Mouse (Mus musculus): ENCODE measurements at regions not wholly inside any gene's neighbourhood (a gene's known extent, or its start where the extent isn't known, plus 50 kb on each side); places are given as distances from the start of the nearest gene placed in this dataset.

DNA sequence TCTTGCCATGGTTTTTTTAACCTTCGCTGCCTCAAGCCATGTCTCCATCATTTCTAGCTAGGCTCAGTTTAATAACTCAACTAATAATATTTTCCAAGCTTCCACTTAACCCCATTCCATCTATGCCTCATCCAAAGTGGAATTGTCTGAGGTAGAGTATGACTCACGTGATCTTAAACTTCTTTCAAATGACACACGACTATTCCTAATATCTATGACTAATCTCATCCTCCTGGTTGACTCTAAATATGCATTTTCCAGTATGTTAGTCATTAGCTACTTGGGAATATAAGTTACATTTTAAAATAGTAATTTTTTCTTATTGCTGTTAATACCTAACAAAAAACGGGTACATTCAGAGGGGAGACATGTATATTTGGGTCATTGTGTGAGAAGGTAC, 524.8 kb upstream of the Pappa start:
- DNase-seq (ENCODE audit: low spot score in 2 of 2) = no peak

DNA sequence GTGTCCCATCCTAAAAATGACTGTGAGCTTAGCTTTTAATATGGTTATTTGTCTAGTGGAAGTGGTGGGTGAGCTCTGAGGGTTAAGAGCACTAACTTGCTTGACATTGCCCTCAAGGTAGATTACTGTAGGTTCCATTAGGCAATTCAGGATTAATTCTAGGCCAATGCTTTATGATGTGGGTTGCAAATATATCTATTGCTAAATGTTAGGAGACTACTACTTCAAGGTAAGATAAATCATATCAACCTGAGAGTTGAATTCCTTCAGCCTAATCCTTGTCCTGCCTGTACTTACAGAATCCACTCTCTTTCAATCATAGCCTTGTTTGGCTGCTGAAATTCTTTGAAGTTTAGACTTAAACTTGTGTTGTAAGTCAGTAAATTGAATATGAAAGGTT, 501.2 kb upstream of the Pappa start:
- DNase-seq (ENCODE audit: low spot score in 2 of 2) = no peak

DNA sequence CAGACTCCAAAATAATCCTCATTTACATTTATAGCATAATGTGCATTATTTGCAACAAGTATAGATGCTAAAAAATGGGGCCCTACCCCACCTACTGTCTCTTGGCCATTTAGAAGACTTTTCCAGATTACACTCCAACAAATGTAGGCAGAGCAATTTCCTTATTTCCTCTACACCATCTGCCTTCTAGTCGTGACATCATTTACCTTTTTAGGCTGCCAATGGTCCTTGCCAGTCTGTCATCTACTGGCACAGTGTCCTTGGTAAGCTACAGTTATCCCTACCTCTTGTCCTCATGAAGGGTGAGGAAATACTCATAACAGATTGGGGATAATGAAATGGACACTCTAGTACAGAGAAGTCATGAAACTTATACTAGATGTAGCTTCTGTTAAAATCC, 491.8 kb upstream of the Pappa start:
- DNase-seq (ENCODE audit: low spot score in 2 of 2) = no peak

DNA sequence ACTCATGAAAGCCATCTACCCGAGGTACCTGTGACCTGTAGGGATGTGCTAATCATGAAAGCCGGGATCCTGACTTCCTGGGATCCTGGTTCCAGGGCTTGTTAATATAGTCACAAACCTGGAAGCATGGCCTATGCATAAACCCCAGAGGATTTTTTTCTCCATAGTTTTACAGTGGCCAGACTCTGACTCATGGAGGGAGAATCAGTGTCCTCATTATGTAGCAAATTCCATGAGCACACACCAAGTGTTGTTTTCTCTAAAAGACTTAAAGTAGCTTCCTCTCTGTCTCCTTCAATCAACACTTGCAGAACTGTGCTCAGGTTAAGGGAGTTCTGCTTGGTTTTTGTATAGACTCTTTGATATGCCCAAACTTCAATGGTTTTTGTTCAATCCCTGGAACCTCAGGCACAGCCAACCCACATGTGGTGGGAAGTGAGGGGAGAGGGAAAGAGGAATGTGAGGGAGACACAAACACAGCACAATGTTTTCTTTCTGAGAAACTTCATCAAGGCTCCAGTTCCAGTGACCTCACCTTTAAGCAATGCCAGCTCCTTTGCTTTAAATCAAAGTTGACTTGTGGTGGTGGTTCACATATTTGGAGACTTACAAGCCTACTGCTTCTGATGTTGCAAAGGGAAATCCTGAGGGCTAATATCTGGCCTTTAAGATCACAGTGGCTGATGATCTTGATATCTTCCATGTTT, 488.6 kb upstream of the Pappa start:
- DNase-seq (ENCODE audit: low spot score in 2 of 2) = no peak

DNA sequence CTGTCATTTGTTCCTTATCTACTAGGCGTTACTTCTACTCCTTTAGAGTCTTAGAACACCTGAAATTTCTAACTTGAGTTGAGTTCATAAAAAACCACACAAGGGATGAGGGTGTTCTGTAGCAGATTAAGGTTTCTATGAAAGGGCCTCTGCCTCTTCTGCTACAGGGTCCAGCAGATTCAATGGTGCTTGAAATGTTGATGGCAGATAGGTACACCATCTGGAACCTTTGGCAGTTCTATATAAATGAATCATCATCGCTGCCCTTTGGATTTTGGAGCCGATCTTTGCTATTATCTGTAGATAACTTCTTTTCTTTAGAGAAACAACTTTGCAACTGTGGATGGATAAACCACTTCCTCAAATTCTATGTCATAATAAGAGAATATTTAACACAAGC, 483.9 kb upstream of the Pappa start:
- no peak for DNase-seq (ENCODE audit: low spot score in 2 of 2)

DNA sequence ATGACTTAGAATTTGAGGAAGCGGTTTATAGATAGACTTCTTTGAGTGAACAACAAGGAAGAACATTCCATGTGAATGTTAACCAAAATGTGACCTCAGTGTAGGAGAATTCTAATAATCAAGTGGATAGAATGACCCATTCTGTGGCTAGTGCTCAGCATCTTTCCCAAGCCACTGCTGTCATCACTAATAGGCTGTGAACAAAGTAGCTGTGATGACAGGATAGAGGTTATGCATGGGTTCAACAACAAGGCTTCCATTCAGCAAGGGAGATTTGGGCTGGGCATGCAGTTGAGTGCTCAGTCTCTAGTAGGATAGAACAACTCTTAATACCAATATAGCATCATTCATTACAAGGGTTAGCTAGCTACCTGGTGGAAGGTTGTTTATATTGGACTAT, 483.0 kb upstream of the Pappa start:
- no peak for DNase-seq (ENCODE audit: low spot score in 2 of 2)

DNA sequence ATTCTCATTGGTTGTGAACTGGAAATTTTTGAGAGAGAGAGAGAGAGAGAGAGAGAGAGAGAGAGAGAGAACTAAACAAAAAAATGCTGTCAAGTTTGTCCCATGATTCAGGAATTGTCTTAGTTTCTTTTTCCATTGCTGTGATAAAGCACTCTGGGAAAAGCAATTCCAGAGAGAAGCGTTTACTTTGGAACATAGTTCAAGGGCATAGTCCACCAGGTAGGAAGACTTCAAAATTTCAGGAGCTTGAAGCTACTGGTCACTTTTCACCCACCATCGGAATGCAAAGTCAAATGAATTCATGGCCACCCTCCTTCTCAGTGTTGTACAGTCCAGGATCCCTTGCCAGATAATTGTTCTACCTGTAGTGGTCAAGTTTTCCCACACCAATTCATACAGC, 478.8 kb upstream of the Pappa start:
- no peak for DNase-seq (ENCODE audit: low spot score in 2 of 2)

DNA sequence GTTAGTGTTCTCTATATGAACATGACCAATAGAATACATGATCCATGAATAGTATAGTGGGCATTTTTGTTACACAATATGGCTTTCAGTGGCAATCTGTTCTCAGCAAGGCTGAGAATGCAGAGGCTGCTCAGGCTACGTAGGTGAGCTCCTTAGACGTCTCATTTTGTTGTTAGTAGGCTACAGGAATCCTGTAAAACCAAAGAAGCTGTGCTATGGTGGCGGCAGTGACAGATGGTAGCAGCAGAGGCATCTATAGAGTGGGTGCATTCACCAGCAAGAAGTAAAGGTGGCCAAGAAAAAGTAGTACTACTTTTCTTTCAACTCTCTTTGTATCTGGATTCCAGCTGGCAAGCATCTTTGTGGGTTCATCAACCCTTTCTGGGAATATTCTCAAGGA, 469.8 kb upstream of the Pappa start:
- DNase-seq (ENCODE audit: low spot score in 2 of 2) = no peak

DNA sequence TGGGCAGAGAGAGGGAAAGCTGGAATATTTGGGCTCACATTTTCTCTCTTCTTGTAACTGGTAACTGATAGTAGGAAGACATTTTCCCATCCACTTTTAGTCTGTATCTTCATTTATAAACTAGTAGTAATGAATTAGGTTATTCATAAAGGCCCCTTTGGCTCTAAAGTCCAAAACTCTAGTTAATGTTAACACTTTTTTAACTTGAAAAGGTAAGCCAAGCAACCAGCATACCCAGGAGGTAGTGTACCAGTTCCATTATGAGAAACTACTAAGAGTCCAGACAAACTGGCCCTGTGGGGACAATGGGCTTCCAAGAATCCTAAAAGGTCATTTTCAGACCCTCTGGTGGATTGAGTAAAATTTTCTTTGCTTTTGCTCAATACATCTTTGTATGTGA, 468.4 kb upstream of the Pappa start:
- DNase-seq (ENCODE audit: low spot score in 2 of 2) = no peak

DNA sequence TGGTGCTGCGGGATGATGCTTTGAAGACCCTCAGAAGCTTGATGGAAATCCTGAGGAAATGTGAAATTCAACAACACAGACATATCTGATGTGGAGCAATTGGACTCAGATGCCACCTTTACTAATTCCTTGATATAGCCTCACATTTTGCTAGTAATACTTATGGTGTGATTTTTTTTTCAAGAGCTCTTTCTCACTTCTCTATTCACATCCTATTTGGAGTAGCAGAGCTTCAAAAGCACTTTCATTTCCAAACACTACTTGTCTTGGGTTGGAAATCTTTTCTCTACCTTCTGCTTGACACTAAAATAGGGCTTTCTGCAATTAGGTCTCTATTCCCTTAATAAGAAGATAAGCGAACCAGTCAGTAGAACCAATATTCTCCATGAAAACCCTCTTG, 460.3 kb upstream of the Pappa start:
- DNase-seq (ENCODE audit: low spot score in 2 of 2) = no peak

DNA sequence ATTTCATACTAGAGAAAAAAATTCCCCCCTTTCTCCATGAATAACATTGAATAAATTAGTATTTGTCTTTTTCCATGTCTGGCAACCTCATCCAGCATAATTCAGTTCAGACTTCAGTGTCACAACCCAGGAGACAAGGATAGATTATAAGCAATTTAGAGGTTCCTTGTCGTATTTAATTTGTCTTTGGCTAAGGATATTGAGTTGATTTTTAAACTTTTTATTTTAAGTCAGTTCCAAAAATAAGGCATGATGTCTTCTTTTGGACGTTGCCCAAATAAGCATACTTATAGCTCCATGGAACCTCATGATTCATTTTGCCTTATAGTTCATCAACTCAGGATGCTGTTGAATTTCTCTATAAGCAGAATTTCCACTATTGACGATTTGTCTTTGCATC, 456.0 kb upstream of the Pappa start:
- no peak for DNase-seq (ENCODE audit: low spot score in 2 of 2)

DNA sequence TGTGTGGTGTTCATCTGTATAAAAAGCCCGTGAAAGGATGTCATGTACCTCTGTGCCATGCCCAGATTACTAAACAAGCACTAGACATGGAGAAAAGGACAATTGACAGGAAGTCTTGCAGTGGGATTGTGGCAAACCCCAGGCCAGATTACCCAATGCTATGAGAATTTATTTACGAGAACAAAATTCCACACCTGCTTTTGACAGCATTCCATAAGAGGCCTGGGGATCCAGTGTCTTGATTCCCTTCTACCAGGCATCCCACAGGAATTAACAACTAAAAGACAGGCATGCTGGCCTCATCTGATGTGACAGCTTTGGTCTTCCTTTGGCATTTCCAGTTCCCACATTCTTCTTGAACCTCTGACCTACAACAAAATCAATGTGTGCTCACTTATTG, 454.3 kb upstream of the Pappa start:
- no peak for DNase-seq (ENCODE audit: low spot score in 2 of 2)

DNA sequence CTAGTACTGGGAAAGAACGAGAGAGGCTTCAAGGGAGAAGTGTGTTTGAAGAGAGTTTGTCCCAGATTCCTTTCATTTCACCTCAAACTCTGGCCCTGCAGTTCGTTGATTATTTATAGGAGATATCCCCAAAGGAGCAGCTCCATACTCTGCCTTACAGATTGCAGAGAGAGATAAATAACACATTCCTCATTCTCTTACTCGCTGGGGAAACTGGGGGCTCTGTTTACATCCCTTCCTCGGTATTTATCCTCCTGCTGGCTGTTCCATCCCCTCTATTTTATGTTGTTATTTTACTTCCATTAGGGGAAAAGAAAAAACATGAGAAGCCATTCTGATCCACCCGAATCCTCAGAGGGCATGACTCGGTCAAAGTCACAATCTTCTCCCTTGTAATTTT, 447.5 kb upstream of the Pappa start:
- no peak for DNase-seq (ENCODE audit: low spot score in 2 of 2)

DNA sequence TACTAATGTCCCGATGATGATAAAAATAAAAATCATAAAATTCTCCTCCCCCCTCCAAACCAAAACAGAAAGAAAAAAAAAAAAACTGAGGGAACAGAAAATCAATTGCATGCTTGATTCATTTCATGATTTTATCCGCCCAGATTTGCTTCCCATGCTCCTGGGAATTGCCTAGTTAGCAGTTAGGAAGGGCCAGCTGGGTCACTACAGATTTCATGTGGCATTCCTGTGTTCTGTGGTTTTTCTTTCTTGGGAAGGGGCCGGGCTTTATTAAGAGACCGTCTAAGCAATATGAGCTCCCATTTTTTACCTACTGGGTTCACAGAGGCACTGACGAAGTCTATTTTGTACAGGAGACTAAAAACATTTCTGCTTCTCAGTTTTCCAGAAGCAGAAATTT, 447.1 kb upstream of the Pappa start:
- no peak for DNase-seq (ENCODE audit: low spot score in 2 of 2)

DNA sequence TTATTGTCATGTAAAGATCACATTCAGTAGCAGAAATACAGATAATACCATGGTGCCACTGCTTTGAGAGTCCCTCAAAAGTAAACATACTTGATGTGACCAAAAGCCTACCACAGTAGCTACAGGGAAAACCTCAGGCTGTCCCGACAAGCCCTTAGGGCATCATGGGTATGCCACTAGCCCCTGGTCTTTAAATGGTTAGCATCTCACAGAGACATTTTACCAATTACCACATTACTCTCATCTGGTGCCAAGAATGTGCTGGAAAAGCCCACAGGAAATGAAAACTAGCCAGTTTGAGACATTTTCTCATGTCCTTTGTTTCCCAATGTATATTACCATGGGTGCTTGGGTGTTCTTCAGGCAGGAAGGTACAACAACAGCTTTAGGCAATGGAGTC, 439.3 kb upstream of the Pappa start:
- no peak for DNase-seq (ENCODE audit: low spot score in 2 of 2)

DNA sequence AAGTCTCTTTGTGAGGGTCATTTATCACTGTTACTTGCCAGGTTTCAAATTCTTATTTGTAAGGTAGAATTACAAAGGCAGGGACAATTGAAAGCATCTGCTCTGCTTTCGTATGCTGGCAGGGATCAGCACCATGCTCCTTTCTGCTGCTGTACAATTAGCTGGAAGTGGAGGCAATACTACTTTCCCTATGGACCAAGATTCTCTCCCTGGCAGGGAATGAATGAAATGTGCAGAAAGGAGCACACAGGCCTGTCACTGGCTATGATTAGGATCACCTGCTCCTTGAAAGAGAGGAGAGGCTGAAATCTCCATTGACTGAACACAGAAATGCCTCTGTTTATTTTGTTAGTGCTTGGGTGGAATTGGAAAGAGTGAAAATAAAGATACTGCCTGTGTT, 427.8 kb upstream of the Pappa start:
- DNase-seq (ENCODE audit: low spot score in 2 of 2) = no peak

DNA sequence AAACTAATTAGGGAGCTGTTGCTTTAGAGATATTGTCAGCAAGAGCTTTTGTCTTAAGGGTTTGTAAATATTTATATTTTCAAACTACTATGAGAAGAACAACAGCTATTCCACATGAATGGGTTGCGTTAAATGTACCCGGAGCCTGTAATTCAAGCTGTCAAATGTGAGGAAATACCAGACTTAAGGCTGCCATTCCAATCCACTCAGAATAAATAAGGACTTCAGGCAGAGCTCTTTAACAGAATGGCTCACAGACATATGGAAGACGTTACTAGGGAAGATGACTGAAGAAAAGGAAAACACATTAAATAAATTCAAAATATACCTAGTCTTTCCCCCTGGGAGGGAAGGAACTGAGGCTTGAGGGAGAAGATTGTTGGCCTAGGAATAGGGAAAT, 400.7 kb upstream of the Pappa start:
- no peak for DNase-seq (ENCODE audit: low spot score in 2 of 2)

DNA sequence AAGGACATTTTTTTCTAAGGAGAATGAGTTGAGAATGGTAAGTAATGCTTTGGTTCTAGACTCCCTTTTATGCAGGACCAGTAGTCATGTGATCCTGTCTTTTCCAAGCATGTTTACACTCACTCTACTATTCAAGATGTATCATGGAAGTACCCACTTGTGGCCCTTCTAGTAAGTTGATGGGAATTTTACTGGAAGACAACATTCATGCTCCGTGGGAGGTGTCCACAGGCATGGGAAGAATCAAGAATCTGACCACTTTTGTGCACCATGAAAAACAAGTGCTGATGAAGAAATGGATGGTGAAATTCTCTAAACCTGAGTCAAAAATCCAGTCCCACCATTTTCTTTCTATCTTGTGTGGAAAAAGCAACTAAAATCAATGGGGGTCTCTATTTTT, 399.1 kb upstream of the Pappa start:
- no peak for DNase-seq (ENCODE audit: low spot score in 2 of 2)

DNA sequence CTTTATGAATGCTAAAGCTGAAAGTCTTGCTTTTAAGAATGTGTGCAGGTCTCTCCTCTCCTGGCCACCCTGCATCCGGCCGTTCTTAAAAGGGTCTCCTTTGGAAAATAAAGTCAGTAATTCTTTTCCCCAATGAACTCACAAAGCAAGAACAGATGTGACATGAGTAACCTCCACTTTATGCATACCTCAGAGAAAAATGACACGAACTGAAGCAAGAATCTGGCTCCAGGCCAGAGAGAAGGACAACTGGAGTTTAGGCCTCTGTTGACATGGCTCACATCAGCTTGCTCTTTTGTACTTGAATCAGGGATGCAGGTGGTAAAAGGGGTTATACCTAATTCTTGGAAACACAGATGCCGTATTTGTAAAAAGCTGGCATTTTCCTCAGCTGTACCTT, 368.0 kb upstream of the Pappa start:
- no peak for DNase-seq (ENCODE audit: low spot score in 2 of 2)

DNA sequence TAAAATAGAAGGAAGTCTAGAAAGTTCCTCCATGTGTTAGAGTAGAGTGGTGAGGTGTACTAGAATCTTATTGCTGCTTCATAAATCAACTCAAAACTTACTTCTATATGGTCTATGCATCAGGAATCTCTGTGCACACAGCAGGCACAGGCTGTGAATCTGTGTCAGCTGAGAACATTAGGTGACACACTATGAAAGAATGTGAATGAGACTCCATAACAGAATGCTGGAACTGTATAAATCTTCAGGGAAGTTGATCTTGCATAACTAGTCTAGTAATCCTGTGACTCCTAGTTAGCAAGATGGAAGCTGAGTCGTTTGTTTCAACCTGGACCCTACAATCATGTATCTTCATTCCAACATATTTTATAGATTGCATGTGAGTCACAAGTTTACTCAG, 355.4 kb upstream of the Pappa start:
- DNase-seq (ENCODE audit: low spot score in 2 of 2) = no peak

DNA sequence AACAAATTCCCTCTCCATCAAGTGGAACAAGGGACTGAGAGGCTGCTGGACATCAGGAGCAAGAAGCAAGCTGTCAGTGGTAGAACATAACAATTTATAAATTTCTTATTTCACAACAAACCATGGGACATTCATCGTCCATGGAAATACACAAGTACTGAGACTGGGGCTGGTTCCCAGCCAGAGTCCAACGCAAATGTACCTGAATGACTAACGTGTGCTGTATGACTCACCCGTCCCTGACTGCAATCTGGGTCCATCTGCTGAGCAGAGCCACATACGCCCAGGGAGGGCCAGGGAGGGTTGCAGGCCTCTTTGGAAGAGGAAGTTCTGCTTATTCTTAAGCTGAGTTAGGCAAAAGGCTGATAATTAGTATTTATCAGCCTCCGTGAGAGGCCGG, 320.1 kb upstream of the Pappa start:
- DNase-seq (ENCODE audit: low spot score in 2 of 2) = no peak

DNA sequence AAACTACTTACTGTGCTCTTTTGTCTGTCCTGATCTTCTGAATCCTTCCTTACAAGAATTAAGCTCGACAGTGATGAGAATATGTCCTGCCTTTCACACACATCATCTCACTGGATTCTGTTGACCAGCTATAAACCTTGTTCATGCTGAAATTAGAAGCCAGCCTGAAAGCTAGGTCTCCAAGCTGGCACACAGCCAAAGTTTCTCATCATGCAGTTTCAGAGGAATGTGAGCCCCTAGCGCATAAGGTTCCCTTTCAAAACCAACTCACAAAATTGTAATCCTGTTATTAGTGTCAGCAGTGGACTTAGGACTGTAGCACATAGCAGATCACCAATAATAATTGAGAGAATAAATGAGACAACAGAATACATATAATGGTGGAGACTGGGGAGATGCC, 319.0 kb upstream of the Pappa start:
- no peak for DNase-seq (ENCODE audit: low spot score in 2 of 2)

DNA sequence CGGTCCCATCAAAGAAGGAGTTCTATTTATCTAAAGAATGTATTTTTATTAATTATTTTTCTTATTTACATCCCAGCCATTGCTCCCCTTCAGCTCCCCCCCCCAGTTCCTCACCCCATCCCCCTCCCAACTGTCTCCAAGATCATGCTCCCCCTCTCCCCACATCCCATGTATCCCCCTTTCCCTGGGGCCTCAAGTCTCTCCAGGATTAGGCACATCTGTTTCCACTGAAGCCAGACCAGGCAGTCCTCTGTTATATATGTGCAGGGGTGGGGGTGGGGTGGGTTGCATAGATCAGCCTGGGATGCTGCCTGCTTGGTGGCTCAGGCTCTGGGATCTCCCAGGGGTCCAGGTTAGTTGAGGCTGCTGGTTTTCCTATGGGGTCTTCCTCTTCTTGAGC, 316.8 kb upstream of the Pappa start:
- no peak for DNase-seq (ENCODE audit: low spot score in 2 of 2)

DNA sequence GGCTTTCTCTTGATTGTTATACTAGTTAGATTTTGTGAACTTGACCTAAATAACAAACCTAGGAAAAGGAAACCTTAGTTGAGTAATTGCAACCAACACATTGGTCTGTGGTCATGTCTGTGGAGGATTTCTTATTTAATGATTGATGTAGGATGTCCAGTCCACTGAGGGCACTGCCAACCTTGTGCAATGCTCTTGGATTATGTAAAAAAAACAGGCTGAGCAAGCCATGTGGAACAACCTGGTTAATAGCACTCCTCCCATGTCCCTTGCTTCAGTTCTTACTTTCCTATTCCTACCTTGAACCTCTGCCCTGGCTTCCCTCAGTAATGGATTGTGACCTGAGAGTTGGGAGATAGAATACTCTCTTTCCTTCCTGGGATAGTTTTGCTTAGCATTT, 312.0 kb upstream of the Pappa start:
- DNase-seq (ENCODE audit: low spot score in 2 of 2) = no peak

DNA sequence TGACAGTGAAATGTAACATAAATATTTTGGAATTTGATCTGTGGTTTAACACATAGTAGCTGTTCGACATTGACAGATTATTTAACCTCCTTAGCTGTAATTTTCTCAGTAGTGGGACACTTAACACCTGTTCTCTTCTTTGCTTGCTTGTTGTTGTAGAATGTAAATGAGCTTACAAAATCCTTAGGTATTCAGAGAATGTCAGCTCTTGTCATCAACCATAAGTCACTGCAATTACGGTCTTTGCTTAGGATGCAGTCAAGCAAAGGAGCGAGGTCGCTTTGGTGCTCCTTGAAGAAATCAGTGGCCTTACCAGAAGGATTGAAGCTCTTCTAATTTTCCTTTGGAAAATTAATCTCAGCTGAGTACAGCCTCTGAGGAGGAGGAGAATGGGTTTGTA, 311.2 kb upstream of the Pappa start:
- no peak for DNase-seq (ENCODE audit: low spot score in 2 of 2)
